Mouse (Mus musculus) midbrain, embryonic 15.5 days (tissue): ENCODE results near the gene Castor2. TPM values are rescaled to one million over a fixed set of nuclear protein-coding genes. Genes with fewer than 3 reads are reported as not detected.
A peak's percentile ranks its signal among the peaks of the same experiment; 100 is the strongest.

Experiments
- ATAC-seq: fragments of 200-750 bp; cut with Nextera tagmentation; replicated peaks from 2 replicates; pipeline ENCODE4 v1.8.0; 2017; ENCODE audit warnings: moderate TSS enrichment
- H3K27ac ChIP-seq: fragments of 300-500 bp; sonication (generic); 2 replicates; pipeline ENCODE4 v1.5.1; 2015; ENCODE audit warnings: mild to moderate bottlenecking, inconsistent platforms
- H3K27me3 ChIP-seq: fragments of 300-500 bp; sonication (generic); replicated peaks from 2 replicates; pipeline ENCODE4 v1.6.1; 2015; ENCODE audit warnings: inconsistent platforms
- H3K36me3 ChIP-seq: fragments of 300-500 bp; sonication (generic); replicated peaks from 2 replicates; pipeline ENCODE4 v1.6.1; 2015; ENCODE audit warnings: inconsistent platforms
- H3K4me1 ChIP-seq: fragments of 300-500 bp; sonication (generic); 2 replicates; pipeline ENCODE4 v1.6.1; 2015; ENCODE audit warnings: inconsistent platforms
- H3K4me2 ChIP-seq: fragments of 300-500 bp; sonication (generic); 2 replicates; pipeline ENCODE4 v1.6.1; 2015; ENCODE audit warnings: inconsistent platforms, mild to moderate bottlenecking, moderate library complexity
- H3K4me3 ChIP-seq: fragments of 300-500 bp; sonication (generic); 2 replicates; pipeline ENCODE4 v1.5.1; 2015; ENCODE audit warnings: mild to moderate bottlenecking, inconsistent platforms
- H3K9ac ChIP-seq: fragments of 300-500 bp; sonication (generic); 2 replicates; pipeline ENCODE4 v1.6.1; 2015; ENCODE audit warnings: mild to moderate bottlenecking, inconsistent platforms
- H3K9me3 ChIP-seq: fragments of 300-500 bp; sonication (generic); 2 replicates; pipeline ENCODE4 v1.6.1; 2016; ENCODE audit warnings: inconsistent platforms
- WGBS: fragments of 180-500 bp; shearing (Covaris S2); methylation state at CpG from one replicate; pipeline ENCODE4 v1.1.7; 2015; ENCODE audit warnings: mixed read lengths; 5-methylcytosine and 5-hydroxymethylcytosine counted together
- polyA plus RNA-seq: library from polyadenylated mRNA; unstranded; fragments of >200 nt; fragmentation: Nextera tagmentation; extraction: Ambion mirVana; gene quantifications from 2 replicates; pipeline ENCODE4 v1.2.1, GENCODE M21; 2015

Castor2 gene
- polyA plus RNA-seq = 31.7 and 33.1 TPM in 2 replicates

- Histone ChIP-seq H3K4me1 (peaks cover 34% of the 10 kb centered on the region), H3K4me2 (peak within 1 kb of the TSS; percentile 83), H3K9me3 (no peaks in the 10 kb centered on the region), H3K4me3 (peak within 1 kb of the TSS; percentile 95), H3K36me3 (no peaks in the 10 kb centered on the region), H3K27me3 (no peaks in the 10 kb centered on the region), H3K9ac (peak within 1 kb of the TSS; percentile 91), H3K27ac (peak within 1 kb of the TSS; percentile 93)
- ATAC-seq = peak; percentile 89
- under 1% methylated on average over 45 of the region's 58 CpGs for WGBS
Measured at GRCm38 (mm10) chr5:134099496-134100211, at the start of gene Castor2. TSS of gene Castor2 (plus strand) at chr5:134099711.

GRCm38 (mm10) chr5:134050711-134051110 is 48.8 kb upstream of the Castor2 start:
- H3K4me3 ChIP-seq = no peak overlapping the region
- no peak overlapping the region for H3K4me2 ChIP-seq
- no peaks in the 10 kb centered on the region; the same call in none of the 2 replicates for H3K27me3 ChIP-seq
- no peak for ATAC-seq
- WGBS = 24% methylated on average over 10 of the region's 10 CpGs
- no peak overlapping the region for H3K9ac ChIP-seq
- H3K36me3 ChIP-seq = no peaks in the 10 kb centered on the region
- H3K4me1 ChIP-seq = no peaks in the 10 kb centered on the region
- no peaks in the 10 kb centered on the region for H3K9me3 ChIP-seq
- H3K27ac ChIP-seq = no peak overlapping the region

GRCm38 (mm10) chr5:134052614-134053013 is 46.9 kb upstream of the Castor2 start:
- no peak overlapping the region for H3K9ac ChIP-seq
- H3K27me3 ChIP-seq = no peaks in the 10 kb centered on the region; the same call in none of the 2 replicates
- H3K4me2 ChIP-seq = no peak overlapping the region
- WGBS = 88% methylated on average over 4 of the region's 4 CpGs
- no peak overlapping the region for H3K4me3 ChIP-seq
- no peaks in the 10 kb centered on the region for H3K36me3 ChIP-seq
- ATAC-seq = no peak
- no peak overlapping the region for H3K27ac ChIP-seq
- no peaks in the 10 kb centered on the region for H3K4me1 ChIP-seq
- no peaks in the 10 kb centered on the region for H3K9me3 ChIP-seq

GRCm38 (mm10) chr5:134054496-134054895 is 45.0 kb upstream of the Castor2 start:
- Histone ChIP-seq H3K27ac (no peak overlapping the region), H3K4me3 (no peak overlapping the region), H3K4me2 (no peak overlapping the region), H3K27me3 (no peaks in the 10 kb centered on the region; the same call in 1 of the 2 replicates), H3K9me3 (no peaks in the 10 kb centered on the region), H3K4me1 (no peaks in the 10 kb centered on the region), H3K36me3 (no peaks in the 10 kb centered on the region), H3K9ac (no peak overlapping the region)
- 69% methylated on average over 4 of the region's 4 CpGs for WGBS
- ATAC-seq = no peak

GRCm38 (mm10) chr5:134058793-134059352 is 40.6 kb upstream of the Castor2 start:
- Histone ChIP-seq H3K4me3 (no peak overlapping the region), H3K9ac (no peak overlapping the region), H3K36me3 (no peaks in the 10 kb centered on the region), H3K4me1 (no peaks in the 10 kb centered on the region), H3K9me3 (no peaks in the 10 kb centered on the region), H3K27ac (no peak overlapping the region), H3K4me2 (no peak overlapping the region), H3K27me3 (no peaks in the 10 kb centered on the region)
- ATAC-seq = no peak
- 66% methylated on average over 13 of the region's 13 CpGs for WGBS

- Histone ChIP-seq H3K4me2 (no peak overlapping the region), H3K36me3 (no peaks in the 10 kb centered on the region), H3K27me3 (no peaks in the 10 kb centered on the region), H3K9ac (no peak overlapping the region), H3K9me3 (no peaks in the 10 kb centered on the region), H3K4me1 (no peaks in the 10 kb centered on the region), H3K4me3 (no peak overlapping the region), H3K27ac (no peak overlapping the region)
- WGBS = 57% methylated on average over 15 of the region's 15 CpGs
- ATAC-seq = peak; percentile 52; the same call in 1 of the 2 replicates
Measured at GRCm38 (mm10) chr5:134063362-134064064, 36.0 kb upstream of the Castor2 start.

GRCm38 (mm10) chr5:134066261-134066660 is 33.2 kb upstream of the Castor2 start:
- Histone ChIP-seq H3K9ac (no peak overlapping the region), H3K4me2 (no peak overlapping the region), H3K36me3 (no peaks in the 10 kb centered on the region), H3K4me1 (no peaks in the 10 kb centered on the region), H3K4me3 (no peak overlapping the region), H3K27ac (no peak overlapping the region), H3K27me3 (no peaks in the 10 kb centered on the region), H3K9me3 (no peaks in the 10 kb centered on the region)
- no peak for ATAC-seq
- WGBS = 51% methylated on average over 3 of the region's 3 CpGs

- no peak overlapping the region for H3K27ac ChIP-seq
- no peak overlapping the region for H3K4me3 ChIP-seq
- no peaks in the 10 kb centered on the region for H3K36me3 ChIP-seq
- no peaks in the 10 kb centered on the region for H3K4me1 ChIP-seq
- H3K4me2 ChIP-seq = no peak overlapping the region
- no peaks in the 10 kb centered on the region for H3K9me3 ChIP-seq
- 30% methylated on average over 1 of the region's 1 CpGs for WGBS
- ATAC-seq = no peak
- H3K27me3 ChIP-seq = no peaks in the 10 kb centered on the region
- H3K9ac ChIP-seq = no peak overlapping the region
Measured at GRCm38 (mm10) chr5:134067924-134068323, 31.6 kb upstream of the Castor2 start.

GRCm38 (mm10) chr5:134073512-134074041 is 25.9 kb upstream of the Castor2 start:
- ATAC-seq = peak; percentile 52; the same call in 1 of the 2 replicates
- WGBS = 60% methylated on average over 17 of the region's 17 CpGs
- no peaks in the 10 kb centered on the region for H3K36me3 ChIP-seq
- H3K9ac ChIP-seq = no peak overlapping the region
- H3K4me2 ChIP-seq = no peak overlapping the region
- H3K9me3 ChIP-seq = no peaks in the 10 kb centered on the region
- no peaks in the 10 kb centered on the region for H3K4me1 ChIP-seq
- H3K27me3 ChIP-seq = no peaks in the 10 kb centered on the region
- no peak overlapping the region for H3K4me3 ChIP-seq
- 0 out of 2 replicates have a peak overlapping the region, but pooled peaks have one; percentile 11 for H3K27ac ChIP-seq

- no peak overlapping the region for H3K27ac ChIP-seq
- H3K9ac ChIP-seq = no peak overlapping the region
- no peaks in the 10 kb centered on the region for H3K4me1 ChIP-seq
- no peak for ATAC-seq
- no peaks in the 10 kb centered on the region for H3K36me3 ChIP-seq
- H3K27me3 ChIP-seq = no peaks in the 10 kb centered on the region
- H3K4me3 ChIP-seq = no peak overlapping the region
- no peaks in the 10 kb centered on the region for H3K9me3 ChIP-seq
- no peak overlapping the region for H3K4me2 ChIP-seq
Measured at GRCm38 (mm10) chr5:134074368-134074767, 25.1 kb upstream of the Castor2 start.

GRCm38 (mm10) chr5:134076175-134076574 is 23.3 kb upstream of the Castor2 start:
- 96% methylated on average over 11 of the region's 11 CpGs for WGBS
- no peak for ATAC-seq
- Histone ChIP-seq H3K27ac (no peak overlapping the region), H3K9ac (no peak overlapping the region), H3K27me3 (no peaks in the 10 kb centered on the region), H3K36me3 (no peaks in the 10 kb centered on the region), H3K9me3 (no peaks in the 10 kb centered on the region), H3K4me2 (no peak overlapping the region), H3K4me3 (no peak overlapping the region), H3K4me1 (no peaks in the 10 kb centered on the region; the same call in 1 of the 2 replicates)
